Mouse (Mus musculus) macrophage (primary cell): ENCODE data around the gene Epp13. TPM values are rescaled to one million over a fixed set of nuclear protein-coding genes. Genes with fewer than 3 reads are reported as not detected.

Experiments used
- H3K27ac ChIP-seq: fragments of 350-480 bp; formaldehyde crosslinking; 2 replicates; pipeline ENCODE4 v1.9.0; 2021
- H3K36me3 ChIP-seq: fragments of 350-480 bp; formaldehyde crosslinking; 2 replicates; pipeline ENCODE4 v1.9.0; 2021; ENCODE audit errors: inconsistent target
- H3K4me3 ChIP-seq: fragments of 350-480 bp; formaldehyde crosslinking; 2 replicates; pipeline ENCODE4 v1.9.0; 2021; ENCODE audit errors: inconsistent target
- H3K79me2 ChIP-seq: fragments of 350-480 bp; formaldehyde crosslinking; 2 replicates; pipeline ENCODE4 v1.9.0; 2021; ENCODE audit errors: inconsistent target
- WGBS: methylation state at CpG from one replicate; pipeline ENCODE4 v1.1.7; 2026; ENCODE audit warnings: inconsistent platforms; ENCODE audit not compliant: missing documents; 5-methylcytosine and 5-hydroxymethylcytosine counted together
- polyA plus RNA-seq: library from polyadenylated mRNA; stranded (reverse); fragments of 250-400 nt; gene quantifications from 3 replicates; pipeline ENCODE4 v1.2.4, GENCODE M21; 2018; ENCODE audit warnings: inconsistent platforms

Gene Epp13
- polyA plus RNA-seq, 1 experiment from 2014 or later, result not detected

DNA sequence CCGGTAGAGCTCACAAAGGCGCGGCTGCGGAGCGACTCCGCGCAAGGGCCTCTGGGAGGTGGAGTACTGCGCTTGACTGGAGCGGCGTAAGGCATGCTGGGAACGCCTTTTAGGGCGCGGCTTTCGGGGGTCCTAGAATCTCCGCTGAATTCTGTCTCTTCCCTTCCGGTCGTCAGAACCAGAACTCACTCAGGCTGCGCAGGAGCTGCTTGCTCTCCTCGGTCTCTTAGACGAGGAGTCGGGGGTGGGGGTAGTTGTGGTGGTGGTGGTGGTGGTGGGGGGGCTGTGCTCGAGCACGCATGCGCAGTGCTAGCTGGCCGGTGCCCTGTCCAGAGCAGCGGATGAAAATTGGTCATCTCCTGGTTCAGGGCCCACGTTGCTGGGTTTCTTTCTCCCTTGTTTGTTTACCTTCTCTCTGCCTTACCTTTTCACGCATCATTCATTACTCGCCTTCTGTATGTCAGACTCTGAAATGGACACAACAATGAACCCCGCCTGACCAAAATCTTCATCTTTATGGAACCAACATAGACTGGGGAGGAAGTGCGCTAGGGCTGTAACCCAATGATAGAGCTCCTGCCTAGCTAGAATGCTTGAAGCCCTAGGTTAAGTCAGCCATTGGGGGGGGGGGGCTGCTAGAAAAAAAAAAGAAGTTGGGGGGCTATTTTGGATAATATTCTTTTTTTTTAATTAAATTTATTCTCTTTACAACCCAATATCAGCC is 78.9 kb downstream of the Epp13 start, which contains the start of gene Zfp583:
Gene Zfp583 (minus strand): TSS at position 53 of the 724 bp plus-strand sequence.
- 10% methylated on average over 31 of the region's 31 CpGs for WGBS
- Histone ChIP-seq H3K27ac (no peak within 1 kb of the TSS), H3K36me3 (no peaks in the 10 kb centered on the region), H3K4me3 (peak within 1 kb of the TSS; percentile 51), H3K79me2 (no peaks in the 10 kb centered on the region)

Other genes starting within 250 kb of the Epp13 start
- not detected in 3 replicates for gene Vmn1r65, start 241.7 kb upstream of the Epp13 start, polyA plus RNA-seq
- not detected in 3 replicates for gene Nlrp4c, start 207.5 kb upstream of the Epp13 start, polyA plus RNA-seq
- 11.6 to 29.7 TPM (median 29.1 TPM) in 3 replicates for gene Zfp787, start 96.7 kb upstream of the Epp13 start, polyA plus RNA-seq
- 5.2 to 17.1 TPM (median 13.0 TPM) in 3 replicates for gene Zfp444, start 80.5 kb upstream of the Epp13 start, polyA plus RNA-seq
- gene Galp, start 55.6 kb upstream of the Epp13 start, polyA plus RNA-seq, result not detected in 3 replicates
- gene Zscan5b, start 30.4 kb upstream of the Epp13 start, polyA plus RNA-seq, result not detected in 3 replicates
- 1.4 to 1.9 TPM (median 1.7 TPM) in 3 replicates for gene Zfp667, start 33.9 kb downstream of the Epp13 start, polyA plus RNA-seq
- gene Zfp583, start 78.6 kb downstream of the Epp13 start, polyA plus RNA-seq, result 1.3 to 3.0 TPM (median 1.3 TPM) in 3 replicates
- 0.07 TPM in 1 of 3 replicates, not detected in the others for gene Gm3854, start 91.0 kb downstream of the Epp13 start, polyA plus RNA-seq
- gene Zfp78, start 110.6 kb downstream of the Epp13 start, polyA plus RNA-seq, result 1.2 to 3.1 TPM (median 1.7 TPM) in 3 replicates
- gene Zfp28, start 130.6 kb downstream of the Epp13 start, polyA plus RNA-seq, result 6.1 to 7.1 TPM (median 6.9 TPM) in 3 replicates
- gene Smim17, start 146.0 kb downstream of the Epp13 start, polyA plus RNA-seq, result not detected in 3 replicates
- gene Gm20715, start 157.6 kb downstream of the Epp13 start, polyA plus RNA-seq, result not detected in 3 replicates
- gene Olfr1344, start 186.0 kb downstream of the Epp13 start, polyA plus RNA-seq, result not detected in 3 replicates
- gene Olfr1336, start 203.5 kb downstream of the Epp13 start, polyA plus RNA-seq, result not detected in 3 replicates
- gene Olfr1346, start 214.4 kb downstream of the Epp13 start, polyA plus RNA-seq, result not detected in 3 replicates
- gene Olfr5, start 234.2 kb downstream of the Epp13 start, polyA plus RNA-seq, result not detected in 3 replicates
- gene Olfr1347, start 247.0 kb downstream of the Epp13 start, polyA plus RNA-seq, result not detected in 3 replicates